Mouse (Mus musculus) embryo, embryonic 10.5 days (tissue): Measurements from ENCODE around the gene Nfe2l3.
"Not testable (repeated sequence)": the region's sequence is repeated elsewhere in the genome, so short reads cannot be mapped to it uniquely, and the experiment has no call there.

Experiments
- DNase-seq: peaks from one replicate; pipeline ENCODE4 v3.0.0-alpha.2; 2015; ENCODE audit warnings: low spot score

Gene Nfe2l3

DNA sequence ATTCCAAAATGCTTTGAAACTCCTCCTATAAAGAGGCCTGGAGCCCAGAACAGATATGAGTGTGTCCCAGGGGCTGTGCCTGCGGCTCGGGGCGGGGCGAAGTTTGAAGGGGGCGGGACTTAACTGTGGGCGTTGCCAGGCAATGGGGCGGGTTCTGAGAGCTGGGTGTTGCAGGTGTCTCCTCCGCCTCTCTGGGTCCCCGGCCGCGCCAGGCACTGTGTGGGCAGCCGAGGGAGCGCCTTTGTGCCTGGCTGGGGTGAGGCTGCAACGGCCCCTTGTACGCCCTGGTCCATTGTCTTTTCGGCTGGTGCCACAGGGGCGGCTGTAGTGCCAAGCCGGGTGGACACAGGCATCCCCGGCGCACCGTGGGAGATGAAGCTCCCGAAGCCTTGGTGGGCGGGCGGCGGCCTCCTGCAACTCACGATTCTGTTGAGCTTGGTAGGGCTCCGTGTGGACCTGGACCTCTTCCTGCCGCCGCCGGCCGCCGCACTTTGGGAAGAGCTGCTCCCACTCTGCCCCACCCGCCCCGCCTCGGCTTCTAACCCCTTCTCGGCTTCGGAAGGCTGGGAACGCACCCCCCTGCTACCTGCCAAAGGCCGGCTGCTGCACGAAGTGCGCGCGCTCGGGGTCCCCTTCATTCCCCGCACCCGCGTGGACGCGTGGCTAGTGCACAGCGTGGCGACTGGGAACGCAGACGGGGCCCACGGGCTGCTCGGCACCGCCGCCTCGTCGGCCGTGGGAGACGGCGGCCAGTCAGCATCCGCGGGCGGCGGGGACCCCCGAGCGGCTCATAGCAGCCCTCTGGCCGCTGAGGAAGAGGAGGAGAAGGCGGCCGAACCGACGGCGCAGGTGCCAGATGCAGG lies at the start of gene Nfe2l3:
Nfe2l3 (plus strand) TSS at position 136 of the 863 bp plus-strand sequence.
- peak; percentile 78 for DNase-seq

DNA sequence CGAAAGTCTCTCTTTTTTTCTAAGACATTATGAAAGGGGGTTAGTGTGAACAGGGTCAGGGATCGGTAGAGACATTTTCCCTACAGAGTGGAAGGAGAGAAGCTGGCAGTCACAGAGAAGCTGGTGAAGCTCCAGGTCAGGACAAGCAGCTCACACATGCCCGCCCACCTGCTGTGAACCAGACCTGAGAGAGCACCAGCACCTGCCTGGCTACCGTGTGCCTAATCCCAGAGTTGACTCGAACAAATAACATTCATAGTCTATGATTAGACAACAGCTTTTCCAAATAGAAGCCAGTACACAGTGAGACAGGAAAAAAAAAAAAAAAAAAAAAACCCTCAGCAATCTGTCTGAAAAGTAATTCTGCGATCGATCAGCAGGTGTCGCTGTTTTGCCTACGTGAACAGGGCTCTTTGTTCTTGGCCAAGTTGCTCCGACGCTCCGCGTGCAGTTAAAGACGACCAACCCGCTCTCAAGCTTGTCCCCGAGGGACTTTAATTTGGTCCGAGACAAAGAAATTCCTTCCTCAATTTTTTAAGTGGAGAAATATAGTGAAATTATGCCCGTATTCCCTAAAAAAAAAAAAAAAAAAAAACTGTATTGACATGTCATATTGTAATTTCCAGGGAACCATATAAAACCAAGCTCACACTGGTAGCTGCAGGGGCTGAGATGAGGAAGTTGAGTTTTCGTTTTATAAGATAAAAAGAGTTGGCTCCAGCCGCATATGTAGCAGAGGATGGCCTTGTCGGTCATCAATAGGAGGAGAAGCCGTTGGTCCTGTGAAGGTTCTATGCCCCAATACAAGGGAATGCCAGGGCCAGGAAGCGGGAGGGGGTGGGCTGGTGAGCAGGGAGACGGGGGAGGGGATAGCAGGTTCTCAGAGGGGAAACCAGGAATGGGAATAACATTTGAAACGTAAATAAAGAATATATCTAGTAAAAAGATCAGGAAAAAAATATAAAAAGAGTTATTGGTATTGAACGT lies 48.4 kb upstream of the Nfe2l3 start:
- peak; percentile 98 for DNase-seq

GRCm38 (mm10) chr6:51390505-51390904 lies 42.0 kb upstream of the Nfe2l3 start:
- DNase-seq: no peak

GRCm38 (mm10) chr6:51391816-51392490 lies 40.5 kb upstream of the Nfe2l3 start:
- no peak for DNase-seq

GRCm38 (mm10) chr6:51393341-51394128 lies 38.9 kb upstream of the Nfe2l3 start:
- DNase-seq: no peak

DNA sequence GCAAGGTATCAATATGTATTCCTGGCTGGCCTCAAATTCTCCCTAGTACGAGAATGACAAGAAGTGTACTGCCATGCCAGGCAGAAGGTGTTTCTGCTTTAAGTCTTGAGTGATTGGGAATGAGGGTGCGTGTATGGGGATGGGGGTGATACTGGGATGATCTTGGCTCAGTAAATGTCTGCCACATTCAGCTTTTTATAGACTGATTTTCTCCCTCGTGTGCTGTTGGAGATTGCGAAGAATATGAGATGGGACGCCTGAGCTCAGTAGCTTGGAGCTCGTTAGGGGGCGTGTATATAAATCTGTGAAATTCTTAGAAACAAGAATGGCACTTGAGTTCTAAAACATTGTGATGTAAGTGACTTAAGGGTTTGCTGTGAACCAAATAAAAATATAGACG lies 38.1 kb upstream of the Nfe2l3 start:
- DNase-seq: not testable (repeated sequence)

GRCm38 (mm10) chr6:51394963-51395362 lies 37.5 kb upstream of the Nfe2l3 start:
- not testable (repeated sequence) for DNase-seq

- DNase-seq: no peak
Measured at GRCm38 (mm10) chr6:51395486-51395885, 37.0 kb upstream of the Nfe2l3 start.

DNA sequence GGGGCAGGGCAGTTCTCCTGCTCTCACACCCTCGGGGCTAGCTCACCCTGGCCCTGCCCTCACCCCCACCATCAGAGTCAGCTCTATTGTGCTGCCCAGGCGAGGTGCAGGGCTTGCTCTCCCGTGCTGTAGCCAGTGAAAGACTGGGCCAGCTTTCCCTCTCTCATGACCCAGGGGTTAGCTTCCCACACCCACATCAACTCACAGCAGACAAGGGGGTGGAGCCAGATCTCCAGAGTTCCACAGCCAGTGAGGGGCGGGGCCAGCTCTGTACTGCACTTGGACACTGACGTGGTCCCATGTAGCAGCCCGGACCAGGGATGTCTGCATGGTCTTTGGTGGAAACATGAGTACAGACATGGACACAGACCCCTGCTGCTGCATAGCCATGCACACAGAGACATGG lies 33.4 kb upstream of the Nfe2l3 start:
- peak; percentile 86 for DNase-seq

DNA sequence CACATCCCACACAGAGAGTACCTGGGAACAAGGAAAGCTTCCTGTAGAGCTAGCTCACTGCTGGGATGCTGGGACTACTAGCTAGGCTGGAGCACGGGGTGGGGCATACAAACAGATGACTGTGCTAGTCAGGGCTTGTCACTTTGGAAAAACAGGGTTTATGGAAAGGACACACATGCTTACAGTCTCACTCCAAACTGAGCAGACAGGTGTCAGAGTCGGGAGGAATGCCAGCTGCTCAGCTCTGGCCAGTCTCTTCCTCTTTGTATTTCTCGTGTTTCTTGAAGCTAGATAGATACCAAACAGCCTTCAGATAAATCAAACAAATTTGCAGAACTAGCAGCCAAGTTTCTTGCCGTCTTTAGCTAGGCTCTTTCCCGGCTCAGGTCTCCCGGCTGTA lies 31.2 kb upstream of the Nfe2l3 start:
- no peak for DNase-seq

DNA sequence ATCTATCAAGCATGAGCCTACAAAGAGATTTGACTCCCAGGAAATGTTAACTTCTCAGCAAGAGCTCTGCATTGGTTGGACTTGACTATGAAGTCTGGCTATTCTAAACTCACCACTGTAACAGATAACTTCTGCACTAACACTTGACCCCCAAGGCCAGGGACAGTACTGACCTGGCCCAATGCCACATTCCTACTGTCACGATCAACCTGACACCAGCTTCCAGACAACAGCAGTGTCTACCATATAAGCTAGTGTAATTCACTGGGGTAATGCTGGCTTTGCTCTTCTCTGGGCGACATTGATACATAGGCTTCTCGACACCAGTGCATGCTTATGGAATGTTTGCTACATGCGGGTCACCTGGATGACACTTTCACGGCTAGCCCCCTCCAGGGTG lies 28.9 kb upstream of the Nfe2l3 start:
- no peak for DNase-seq

DNA sequence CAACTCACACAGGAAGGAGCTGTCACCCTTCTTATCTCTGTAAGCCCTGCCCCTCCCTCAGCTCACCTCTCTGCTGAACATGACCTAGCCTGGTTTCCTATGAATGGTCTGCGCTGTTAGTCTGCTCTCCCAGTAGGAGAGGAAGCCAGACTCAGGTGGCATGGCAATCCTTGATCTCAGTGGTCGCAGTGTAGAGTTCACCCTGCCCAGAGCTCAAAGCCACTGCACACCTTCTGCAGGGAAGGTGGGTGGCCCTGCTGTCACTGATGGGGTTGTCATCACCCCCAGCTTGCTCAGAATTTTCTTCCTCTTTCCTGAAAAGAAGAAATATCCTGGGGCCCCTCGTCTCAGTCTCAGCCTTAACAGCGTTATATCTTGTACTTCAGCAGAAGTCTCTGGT lies 28.0 kb upstream of the Nfe2l3 start:
- DNase-seq: no peak

DNA sequence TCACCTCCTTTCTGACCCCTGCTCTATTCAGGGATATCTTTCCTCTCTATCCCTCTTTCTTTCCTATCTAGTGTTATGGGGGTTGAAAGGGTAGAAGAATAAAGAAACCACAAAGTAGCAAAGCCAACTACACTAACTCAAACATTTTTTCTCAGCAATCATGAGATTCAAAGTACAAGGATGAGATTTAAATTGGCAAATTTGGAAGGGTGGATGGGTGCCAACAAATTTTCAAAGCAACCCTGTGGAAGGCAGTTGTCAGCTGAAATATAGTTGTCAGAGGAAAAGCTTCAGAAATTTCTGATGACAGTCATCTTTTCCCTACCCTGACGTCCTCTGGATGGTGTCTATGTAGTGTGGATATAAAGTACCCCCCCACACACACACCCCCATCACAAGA lies 16.0 kb upstream of the Nfe2l3 start:
- no peak for DNase-seq

DNA sequence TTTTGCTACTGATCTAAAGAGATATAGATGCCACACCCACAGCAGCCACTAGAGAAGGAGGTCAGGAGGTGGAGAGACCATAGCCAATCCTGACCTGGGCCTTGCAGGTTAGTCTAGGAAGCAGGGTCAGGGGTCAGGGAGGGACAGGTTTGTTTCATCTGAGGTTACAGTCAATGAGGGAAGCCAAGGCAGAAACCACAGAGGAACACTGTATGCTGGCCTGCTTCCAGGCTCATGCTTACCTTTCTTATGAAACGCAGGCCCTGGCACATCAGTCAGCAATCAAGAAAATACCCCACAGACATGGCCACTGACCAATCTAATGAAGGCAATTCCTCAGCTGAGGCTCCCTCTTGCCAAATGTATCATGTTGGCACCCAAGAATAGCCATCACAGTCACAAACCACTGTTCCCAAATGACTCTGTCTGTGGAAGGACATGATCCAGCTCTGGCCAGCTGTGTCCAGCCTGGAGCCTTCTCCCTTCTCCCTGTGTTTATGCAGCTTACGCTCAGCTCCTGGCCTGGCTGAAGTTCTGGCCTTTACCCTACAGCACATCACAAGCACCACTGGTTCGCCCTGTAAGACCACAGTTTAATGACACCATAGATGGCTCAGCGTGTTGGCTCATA lies 15.0 kb upstream of the Nfe2l3 start:
- no peak for DNase-seq

DNA sequence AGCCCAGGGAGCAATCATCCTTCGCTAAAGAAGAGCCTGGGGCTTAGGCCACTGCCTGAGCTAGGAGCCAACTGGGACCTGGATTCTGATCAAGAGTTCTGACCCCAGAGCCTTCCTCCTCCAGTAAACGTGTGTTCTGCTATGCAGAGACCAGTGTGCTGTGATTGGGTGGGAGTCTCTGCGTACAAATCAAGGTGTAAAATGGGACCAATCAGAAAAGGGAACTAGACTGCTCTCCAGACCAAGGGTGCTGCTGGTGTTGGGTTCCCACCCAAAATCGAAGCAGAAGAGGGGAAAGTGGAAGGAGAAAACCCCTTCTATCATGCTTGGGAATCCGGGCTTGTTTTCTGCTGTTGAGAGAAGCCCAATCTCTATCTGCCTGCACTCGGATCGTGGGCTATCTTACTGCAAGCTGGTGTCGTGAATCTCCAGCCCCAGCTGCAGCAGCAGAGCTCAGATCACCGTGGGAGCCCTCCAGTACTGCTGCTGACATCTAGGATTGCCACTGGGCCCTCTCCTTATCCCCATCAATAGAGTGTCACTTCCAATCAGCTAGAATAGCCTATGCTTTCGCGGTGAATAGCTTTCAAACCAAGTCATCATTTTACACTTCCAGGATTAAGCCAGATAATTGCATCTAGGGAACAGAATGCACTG lies 8.9 kb upstream of the Nfe2l3 start:
- no peak for DNase-seq

DNA sequence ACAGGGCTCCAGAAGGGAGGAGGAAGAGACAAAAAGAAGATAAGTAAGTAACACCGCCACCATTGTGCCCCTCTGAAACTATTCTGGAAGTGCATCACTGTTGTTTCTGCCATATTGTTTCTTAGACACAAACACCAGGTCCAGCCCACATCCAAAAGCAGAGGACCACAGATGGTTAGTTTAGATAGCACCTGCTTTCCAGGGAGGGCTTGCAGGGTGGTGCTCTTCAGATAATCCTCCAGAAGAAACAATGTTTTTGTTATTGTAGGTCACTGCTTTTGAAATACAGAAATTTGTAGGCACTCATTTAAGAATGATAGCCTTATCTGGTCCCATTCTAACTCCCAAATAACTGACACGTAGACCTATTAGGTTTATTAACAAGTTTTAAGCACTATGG lies 7.9 kb upstream of the Nfe2l3 start:
- DNase-seq: no peak

- DNase-seq: no peak
Measured at GRCm38 (mm10) chr6:51434270-51434669, 1.8 kb downstream of the Nfe2l3 start.

DNA sequence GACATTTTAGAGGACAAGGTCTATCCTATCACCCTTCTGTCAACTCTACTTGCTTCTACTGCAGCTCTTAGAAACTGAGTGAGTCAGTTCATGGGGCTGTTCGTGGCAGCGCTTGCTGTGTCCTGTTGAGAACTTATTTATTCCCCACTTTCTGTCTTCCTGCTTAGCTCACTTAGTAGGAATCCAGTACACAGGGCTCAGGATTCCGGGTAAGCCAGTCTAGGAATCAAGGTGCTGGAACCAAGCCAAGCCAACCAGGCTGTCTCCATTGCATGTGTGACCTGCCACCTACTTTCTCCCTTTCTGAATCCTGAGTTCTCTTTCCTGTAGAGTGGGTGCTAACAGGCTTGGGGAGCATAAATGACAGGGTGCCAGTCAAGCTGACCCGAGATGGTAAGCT lies 5.2 kb downstream of the Nfe2l3 start:
- no peak for DNase-seq

- DNase-seq: no peak
Measured at GRCm38 (mm10) chr6:51438826-51439330, 6.4 kb downstream of the Nfe2l3 start.

DNA sequence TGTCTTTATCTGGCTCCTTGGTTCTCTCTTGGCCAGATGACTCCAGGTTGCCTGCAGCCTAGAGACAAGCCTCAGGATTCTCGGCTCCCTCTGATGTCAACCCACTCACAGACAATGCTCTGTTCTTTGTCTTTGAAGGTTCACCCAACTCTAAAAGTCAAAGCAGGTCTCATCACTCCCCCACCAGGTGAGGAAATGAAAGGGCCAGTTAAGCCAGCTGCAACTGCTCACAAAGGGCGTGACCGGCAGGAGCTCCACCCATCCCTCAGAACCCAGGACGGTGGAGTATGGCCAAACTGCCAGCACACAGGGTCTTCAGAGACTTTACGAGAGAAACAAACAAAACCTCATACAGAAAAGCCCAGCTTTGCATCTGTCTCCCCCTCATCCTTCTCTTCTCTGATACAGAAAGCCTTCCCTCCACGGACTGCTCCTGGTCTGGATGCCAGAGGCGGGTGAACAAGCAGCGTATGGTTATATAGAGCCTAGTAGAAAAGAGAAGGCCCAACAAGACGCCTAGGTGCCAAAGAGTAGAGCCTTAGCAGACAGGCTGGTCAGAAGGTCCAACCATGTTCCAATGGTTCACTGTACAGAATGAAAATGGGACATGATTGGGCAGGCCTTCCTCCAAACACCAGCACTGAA lies 9.8 kb downstream of the Nfe2l3 start:
- DNase-seq: no peak
